Mouse (Mus musculus) liver, postnatal 0 days (tissue): ENCODE data around the gene Hoxa11. TPM values are rescaled to one million over a fixed set of nuclear protein-coding genes. Genes with fewer than 3 reads are reported as not detected.
A peak's percentile ranks its signal among the peaks of the same experiment; 100 is the strongest.

Source experiments
- ATAC-seq: fragments of 200-750 bp; cut with Nextera tagmentation; 2 replicates; pipeline ENCODE4 v1.8.0; 2017; ENCODE audit warnings: mild to moderate bottlenecking, moderate library complexity
- DNase-seq: peaks from one replicate; pipeline ENCODE4 v3.0.0-alpha.2; 2016
- H3K27ac ChIP-seq: fragments of 300-500 bp; sonication (generic); 2 replicates; pipeline ENCODE4 v1.5.1; 2014; ENCODE audit warnings: antibody characterized with exemption, moderate library complexity, mild to moderate bottlenecking, low read depth
- H3K27me3 ChIP-seq: fragments of 300-500 bp; sonication (generic); 2 replicates; pipeline ENCODE4 v1.6.1; 2014; ENCODE audit warnings: low read length, control low read depth, mixed read lengths; ENCODE audit not compliant: insufficient read depth
- H3K36me3 ChIP-seq: fragments of 300-500 bp; sonication (generic); replicated peaks from 2 replicates; pipeline ENCODE4 v1.6.1; 2014; ENCODE audit warnings: mild to moderate bottlenecking, control low read depth, low read length, moderate library complexity, mixed read lengths; ENCODE audit not compliant: insufficient read depth
- H3K4me1 ChIP-seq: fragments of 300-500 bp; sonication (generic); 2 replicates; pipeline ENCODE4 v1.6.1; 2014; ENCODE audit warnings: antibody characterized with exemption, mild to moderate bottlenecking, control low read depth; ENCODE audit not compliant: insufficient read depth
- H3K4me2 ChIP-seq: fragments of 300-500 bp; sonication (generic); 2 replicates; pipeline ENCODE4 v1.6.1; 2014; ENCODE audit warnings: low read depth, mild to moderate bottlenecking, low read length, moderate library complexity, mixed read lengths
- H3K4me3 ChIP-seq: fragments of 300-500 bp; sonication (generic); 2 replicates; pipeline ENCODE4 v1.5.1; 2014; ENCODE audit warnings: low read depth, low read length
- H3K9ac ChIP-seq: fragments of 300-500 bp; sonication (generic); replicated peaks from 2 replicates; pipeline ENCODE4 v1.6.1; 2014; ENCODE audit warnings: mild to moderate bottlenecking, moderate library complexity
- H3K9me3 ChIP-seq: fragments of 300-500 bp; sonication (generic); 2 replicates; pipeline ENCODE4 v1.6.1; 2016; ENCODE audit warnings: mild to moderate bottlenecking, control low read depth, low read length, mixed read lengths
- CTCF ChIP-seq: sonication (generic); IDR thresholded peaks from 2 replicates; pipeline ENCODE4 v1.5.1; 2016; ENCODE audit warnings: antibody characterized with exemption, low read depth
- EP300 ChIP-seq: IDR thresholded peaks from 2 replicates; pipeline ENCODE4 v1.6.1; 2016; ENCODE audit warnings: antibody characterized with exemption, low read depth, mild to moderate bottlenecking
- WGBS: fragments of 180-500 bp; shearing (Covaris S2); extraction: QIAGEN DNeasy Blood & Tissue Kit; methylation state at CpG from one replicate; pipeline ENCODE4 v1.1.7; 2014; ENCODE audit not compliant: insufficient replicate concordance; 5-methylcytosine and 5-hydroxymethylcytosine counted together
- polyA plus RNA-seq: library from polyadenylated mRNA; unstranded; fragments of >200 nt; fragmentation: Nextera tagmentation; extraction: Ambion mirVana; gene quantifications from 2 replicates; pipeline ENCODE4 v1.2.1, GENCODE M21; 2015

The Hoxa11 gene
- polyA plus RNA-seq, 1 experiment from 2014 or later = not detected

- DNase-seq (no peak), ATAC-seq (no peak)
- TF ChIP-seq CTCF = no peak
- no peak for TF ChIP-seq EP300
- Histone ChIP-seq H3K27ac (no peak overlapping the region), H3K36me3 (no peaks in the 10 kb centered on the region), H3K4me1 (0 out of 2 replicates have a peak, but pooled peaks cover 4% of the 10 kb centered on the region), H3K4me3 (peak overlapping the region; percentile 13; the same call in 1 of the 2 replicates), H3K4me2 (peak overlapping the region; percentile 38), H3K9ac (no peak overlapping the region), H3K9me3 (no peaks in the 10 kb centered on the region), H3K27me3 (peaks cover 97% of the 10 kb centered on the region)
- WGBS = 11% methylated on average over 26 of the region's 26 CpGs
Observed at GRCm38 (mm10) chr6:52226569-52227257, 18.9 kb downstream of the Hoxa11 start.

DNA sequence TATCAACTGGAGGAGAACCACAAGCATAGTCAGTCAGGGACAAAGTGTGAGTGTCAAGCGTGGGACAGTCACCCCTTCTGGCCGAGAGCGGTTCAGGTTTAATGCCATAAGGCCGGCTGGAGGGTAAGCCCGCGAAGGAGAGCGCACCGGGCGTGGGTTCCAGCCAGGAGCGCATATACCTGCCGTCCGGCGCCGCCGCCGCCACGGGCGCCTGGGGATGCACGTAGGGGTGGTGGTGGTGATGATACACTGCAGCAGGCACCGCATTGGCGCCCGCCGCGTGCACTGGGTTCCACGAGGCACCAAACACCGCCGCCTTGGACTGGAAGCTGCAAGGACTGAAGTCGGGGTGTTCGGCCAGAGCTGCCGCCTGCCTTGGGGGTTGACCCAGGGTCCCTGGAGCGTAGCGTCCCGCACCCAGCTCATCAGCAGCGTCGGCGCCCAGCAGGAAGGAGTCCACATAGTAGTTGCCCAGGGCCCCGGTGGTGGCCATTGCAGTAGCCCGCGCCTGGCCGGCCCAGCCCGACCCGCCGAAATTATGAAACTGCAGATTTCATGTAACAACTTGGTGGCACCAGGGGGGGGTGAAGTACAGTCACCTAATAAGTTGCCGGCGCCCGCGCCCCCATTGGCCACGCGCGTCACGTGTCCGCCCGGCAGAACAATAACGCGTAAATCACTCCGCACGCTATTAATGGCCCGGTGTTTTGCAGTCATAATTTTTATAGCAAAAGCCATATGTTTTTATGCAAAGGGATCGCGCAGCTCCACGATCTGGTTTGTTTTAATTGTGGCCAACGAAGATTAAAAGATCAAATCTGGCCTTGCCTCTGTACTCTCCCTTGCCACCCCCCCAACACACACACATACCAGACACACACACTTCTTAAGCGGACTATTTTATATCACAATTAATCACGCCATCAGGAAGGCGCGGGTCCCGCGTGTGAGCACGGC is 19.7 kb downstream of the Hoxa11 start:
- WGBS = 2% methylated on average over 68 of the region's 69 CpGs
- Histone ChIP-seq H3K27me3 (peaks cover 99% of the 10 kb centered on the region), H3K4me2 (peak overlapping the region; percentile 38), H3K4me3 (peak overlapping the region; percentile 13; the same call in 1 of the 2 replicates), H3K9ac (no peak overlapping the region), H3K36me3 (no peaks in the 10 kb centered on the region), H3K9me3 (no peaks in the 10 kb centered on the region), H3K27ac (no peak overlapping the region), H3K4me1 (peaks cover 9% of the 10 kb centered on the region)
- TF ChIP-seq EP300 = no peak
- no peak for ATAC-seq
- DNase-seq = no peak

DNA sequence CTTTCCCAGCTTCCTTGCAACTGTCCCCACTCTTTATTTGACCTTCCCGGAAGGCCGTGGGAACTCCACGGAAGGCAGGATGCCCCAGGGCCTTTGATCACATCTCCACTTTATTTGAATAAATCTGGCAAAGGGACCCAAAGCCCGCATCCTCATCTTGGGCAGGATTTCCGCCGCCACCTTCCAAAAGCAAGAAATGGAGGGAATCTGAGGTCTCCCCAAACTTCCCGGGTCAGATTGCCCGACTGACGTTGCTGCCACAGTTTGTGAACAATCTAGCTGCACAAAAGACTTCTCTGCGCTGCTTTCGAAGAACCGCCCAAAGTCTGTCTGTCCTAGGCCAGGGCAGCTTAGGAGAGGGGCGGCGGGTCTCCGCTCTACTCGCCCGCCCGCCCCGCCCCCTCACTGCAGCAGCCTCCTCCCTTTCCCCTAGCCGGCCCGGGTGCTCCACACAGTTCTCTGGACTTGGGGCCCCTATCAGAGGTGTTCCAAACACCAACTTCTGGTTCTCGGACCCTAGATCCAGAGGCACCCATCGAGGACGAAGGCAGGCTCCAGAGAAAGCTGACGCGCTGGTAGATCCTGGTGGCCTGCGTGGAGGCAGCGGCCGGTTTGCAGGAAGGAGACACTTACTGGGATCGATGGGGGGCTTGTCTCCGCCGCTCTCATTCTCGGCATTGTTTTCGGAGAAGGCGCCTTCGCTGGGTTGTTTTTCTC is 20.6 kb downstream of the Hoxa11 start:
- no peaks in the 10 kb centered on the region for H3K9me3 ChIP-seq
- no peak overlapping the region for H3K4me3 ChIP-seq
- WGBS = 3% methylated on average over 36 of the region's 36 CpGs
- peaks cover 99% of the 10 kb centered on the region for H3K27me3 ChIP-seq
- no peaks in the 10 kb centered on the region for H3K36me3 ChIP-seq
- H3K4me2 ChIP-seq = peak overlapping the region; percentile 38; the same call in 1 of the 2 replicates
- H3K27ac ChIP-seq = no peak overlapping the region
- H3K9ac ChIP-seq = no peak overlapping the region
- no peak for TF ChIP-seq EP300
- TF ChIP-seq CTCF = no peak
- DNase-seq = no peak
- peaks cover 9% of the 10 kb centered on the region for H3K4me1 ChIP-seq
- ATAC-seq = no peak

GRCm38 (mm10) chr6:52223939-52224760 is 21.5 kb downstream of the Hoxa11 start:
- H3K27ac ChIP-seq = no peak overlapping the region
- whole genome bisulfite sequencing = 7% methylated on average over 24 of the region's 24 CpGs
- no peaks in the 10 kb centered on the region for H3K9me3 ChIP-seq
- no peak overlapping the region for H3K9ac ChIP-seq
- peaks cover 99% of the 10 kb centered on the region for H3K27me3 ChIP-seq
- H3K4me2 ChIP-seq = no peak overlapping the region
- no peaks in the 10 kb centered on the region for H3K36me3 ChIP-seq
- peaks cover 9% of the 10 kb centered on the region for H3K4me1 ChIP-seq
- ATAC-seq = no peak
- DNase-seq = no peak
- 0 out of 2 replicates have a peak overlapping the region, but pooled peaks have one; percentile 3 for H3K4me3 ChIP-seq
- TF ChIP-seq CTCF = no peak
- no peak for TF ChIP-seq EP300

DNA sequence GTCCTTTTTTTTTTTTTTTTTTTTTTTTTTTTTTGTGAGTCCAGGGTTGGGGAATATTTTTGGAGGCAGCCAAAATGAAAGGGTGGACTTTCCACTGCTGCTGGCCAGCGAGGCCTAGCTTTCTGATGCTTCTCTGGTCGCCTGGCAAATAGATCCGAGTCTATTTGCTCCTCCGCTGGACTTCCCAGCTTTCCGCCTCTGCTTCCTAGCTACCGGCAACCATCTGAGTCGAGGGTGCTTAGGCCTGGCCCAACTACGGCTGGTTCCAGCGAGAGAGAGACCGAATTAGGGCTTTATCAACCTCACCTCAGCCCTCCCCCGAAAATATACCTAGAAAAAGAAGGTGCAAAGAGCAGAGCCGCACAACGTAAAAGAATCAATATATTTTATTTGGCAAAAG is 22.9 kb downstream of the Hoxa11 start:
- H3K4me1 ChIP-seq = peaks cover 9% of the 10 kb centered on the region
- no peak overlapping the region for H3K9ac ChIP-seq
- no peaks in the 10 kb centered on the region for H3K36me3 ChIP-seq
- peaks cover 100% of the 10 kb centered on the region for H3K27me3 ChIP-seq
- no peak overlapping the region for H3K4me2 ChIP-seq
- TF ChIP-seq CTCF (no peak), EP300 (no peak)
- no peak overlapping the region for H3K4me3 ChIP-seq
- no peak for ATAC-seq
- no peak overlapping the region for H3K27ac ChIP-seq
- 24% methylated on average over 13 of the region's 13 CpGs for WGBS
- DNase-seq = no peak
- H3K9me3 ChIP-seq = no peaks in the 10 kb centered on the region
